Mouse (Mus musculus) embryonic facial prominence, embryonic 10.5 days (tissue): ENCODE data around the gene Plb1. TPM values are rescaled to one million over a fixed set of nuclear protein-coding genes. Genes with fewer than 3 reads are reported as not detected.

Experiments used
- DNase-seq: peaks from one replicate; pipeline ENCODE4 v3.0.0-alpha.2; 2017; ENCODE audit warnings: low spot score
- H3K27ac ChIP-seq: fragments of 300-500 bp; sonication (generic); replicated peaks from 2 replicates; pipeline ENCODE4 v1.5.1; 2016; ENCODE audit warnings: mild to moderate bottlenecking
- H3K27me3 ChIP-seq: fragments of 300-500 bp; sonication (generic); replicated peaks from 2 replicates; pipeline ENCODE4 v1.6.1; 2016; ENCODE audit warnings: low read depth, mild to moderate bottlenecking; ENCODE audit not compliant: poor library complexity, severe bottlenecking
- H3K36me3 ChIP-seq: fragments of 300-500 bp; sonication (generic); replicated peaks from 2 replicates; pipeline ENCODE4 v1.6.1; 2016; ENCODE audit warnings: mild to moderate bottlenecking, moderate library complexity
- H3K4me1 ChIP-seq: fragments of 300-500 bp; sonication (generic); 2 replicates; pipeline ENCODE4 v1.6.1; 2016
- H3K4me3 ChIP-seq: fragments of 300-500 bp; sonication (generic); 2 replicates; pipeline ENCODE4 v1.5.1; 2016; ENCODE audit warnings: mild to moderate bottlenecking, moderate library complexity
- H3K9me3 ChIP-seq: fragments of 300-500 bp; sonication (generic); 2 replicates; pipeline ENCODE4 v1.6.1; 2016; ENCODE audit warnings: mild to moderate bottlenecking
- WGBS: fragments of 180-500 bp; shearing (Covaris S2); methylation state at CpG from one replicate; pipeline ENCODE4 v1.1.7; 2016; 5-methylcytosine and 5-hydroxymethylcytosine counted together
- polyA plus RNA-seq: library from polyadenylated mRNA; unstranded; fragments of >200 nt; fragmentation: Nextera tagmentation; extraction: Ambion mirVana; gene quantifications from 2 replicates; pipeline ENCODE4 v1.2.1, GENCODE M21; 2016

The Plb1 gene
- polyA plus RNA-seq, 1 experiment from 2014 or later: 0.06 TPM

DNA sequence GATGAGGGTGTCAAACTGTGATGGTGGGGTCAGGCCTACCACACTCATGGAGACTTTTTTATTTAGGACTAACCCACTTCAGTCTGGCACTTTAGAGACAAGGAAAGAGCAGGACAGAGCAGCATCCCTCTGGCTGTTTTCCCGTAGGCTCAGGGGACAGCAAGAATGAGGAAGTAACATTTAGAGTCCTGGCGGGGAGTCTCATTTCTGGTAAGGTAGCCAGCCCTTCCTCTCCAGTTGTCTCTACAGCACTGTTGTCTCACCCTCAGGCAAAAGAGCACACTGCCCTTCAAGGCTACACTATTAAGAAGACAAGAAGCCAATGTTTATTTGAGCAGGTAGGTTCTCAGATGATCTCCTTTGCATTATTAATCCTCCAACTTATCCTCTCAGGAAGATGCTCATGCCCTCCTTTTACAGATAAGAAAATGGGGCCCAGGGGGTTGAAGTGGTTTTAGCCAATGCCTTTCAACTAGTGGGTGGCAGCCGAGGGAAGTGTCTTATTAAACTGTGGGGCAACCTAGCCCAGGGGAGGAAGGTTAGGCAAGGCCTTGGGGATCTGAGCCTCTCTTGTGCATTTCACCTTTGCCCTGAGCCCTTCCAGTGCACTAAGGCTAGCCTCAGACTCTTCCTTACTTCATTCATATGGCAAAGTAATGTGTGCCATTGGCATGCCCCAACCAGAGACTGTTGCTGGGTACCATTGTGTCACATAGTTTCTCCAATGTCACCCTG lies 178.6 kb downstream of the Plb1 start:
- no peaks in the 10 kb centered on the region for H3K36me3 ChIP-seq
- H3K4me3 ChIP-seq: no peak overlapping the region
- H3K4me1 ChIP-seq: peaks cover 25% of the 10 kb centered on the region
- H3K27ac ChIP-seq: no peak overlapping the region
- no peaks in the 10 kb centered on the region for H3K9me3 ChIP-seq
- H3K27me3 ChIP-seq: no peaks in the 10 kb centered on the region
- no peak for DNase-seq
- 59% methylated on average over 3 of the region's 3 CpGs for WGBS

DNA sequence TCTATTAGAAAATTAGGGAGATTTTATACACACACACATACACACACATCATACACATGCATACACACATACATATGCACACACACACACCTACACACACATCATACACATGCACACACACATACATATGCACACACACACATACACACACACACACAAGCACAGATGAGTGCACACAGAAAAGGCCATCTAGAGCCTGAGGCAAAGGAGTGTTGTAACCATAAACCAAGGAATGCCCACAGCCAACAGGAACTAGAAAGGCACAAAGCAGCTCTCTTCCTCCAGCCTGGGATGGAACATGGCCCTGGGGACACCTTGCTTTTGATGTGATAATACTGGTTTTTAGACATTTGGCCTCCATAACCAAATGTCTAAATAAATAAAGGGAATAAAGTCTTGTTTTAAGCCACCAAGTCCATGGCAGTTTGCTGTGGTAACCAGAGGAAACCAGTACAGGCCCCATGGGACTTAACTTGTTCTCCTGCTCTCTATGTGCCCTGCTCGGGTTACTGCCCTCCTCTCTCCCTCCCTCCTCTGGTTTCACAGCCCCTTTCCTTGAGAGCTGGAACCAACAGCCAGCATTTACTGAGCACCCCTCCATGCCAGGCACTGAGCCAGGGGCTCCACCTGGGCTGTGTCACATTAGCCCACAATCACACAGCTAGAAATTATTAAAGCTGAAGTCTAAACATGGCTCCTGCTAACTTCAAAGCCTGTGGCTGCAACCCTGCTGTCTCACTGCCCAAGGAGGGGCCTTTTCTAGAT lies 179.9 kb downstream of the Plb1 start:
- Histone ChIP-seq H3K4me1 (peaks cover 29% of the 10 kb centered on the region), H3K9me3 (no peaks in the 10 kb centered on the region), H3K36me3 (no peaks in the 10 kb centered on the region), H3K4me3 (no peak overlapping the region), H3K27me3 (no peaks in the 10 kb centered on the region), H3K27ac (peak overlapping the region; percentile 75)
- WGBS: 8% methylated on average over 1 of the region's 1 CpGs
- peak; percentile 69 for DNase-seq

DNA sequence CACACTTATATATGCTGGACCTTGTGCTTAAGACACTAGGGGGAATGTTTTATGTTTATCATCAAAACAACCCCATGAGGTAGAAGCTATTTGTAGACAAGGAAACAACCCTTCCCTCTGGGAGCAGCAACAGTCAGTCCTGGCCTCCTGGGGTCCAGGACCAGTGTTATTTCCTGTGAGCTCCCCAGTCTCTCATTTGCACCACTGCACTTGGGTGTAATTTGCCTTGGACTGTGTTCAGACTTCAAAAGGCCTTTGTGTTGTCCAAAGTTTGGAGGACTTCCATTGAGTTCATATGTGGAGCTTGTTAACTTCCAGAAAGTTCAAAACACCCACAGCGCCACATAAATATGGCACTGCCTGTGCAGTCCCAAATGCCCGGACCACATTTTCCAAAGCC lies 180.6 kb downstream of the Plb1 start:
- H3K4me1 ChIP-seq: peaks cover 29% of the 10 kb centered on the region
- H3K9me3 ChIP-seq: no peaks in the 10 kb centered on the region
- no peak for DNase-seq
- no peaks in the 10 kb centered on the region for H3K27me3 ChIP-seq
- WGBS: 69% methylated on average over 2 of the region's 2 CpGs
- no peak overlapping the region for H3K4me3 ChIP-seq
- H3K36me3 ChIP-seq: no peaks in the 10 kb centered on the region
- peak overlapping the region; percentile 75 for H3K27ac ChIP-seq

DNA sequence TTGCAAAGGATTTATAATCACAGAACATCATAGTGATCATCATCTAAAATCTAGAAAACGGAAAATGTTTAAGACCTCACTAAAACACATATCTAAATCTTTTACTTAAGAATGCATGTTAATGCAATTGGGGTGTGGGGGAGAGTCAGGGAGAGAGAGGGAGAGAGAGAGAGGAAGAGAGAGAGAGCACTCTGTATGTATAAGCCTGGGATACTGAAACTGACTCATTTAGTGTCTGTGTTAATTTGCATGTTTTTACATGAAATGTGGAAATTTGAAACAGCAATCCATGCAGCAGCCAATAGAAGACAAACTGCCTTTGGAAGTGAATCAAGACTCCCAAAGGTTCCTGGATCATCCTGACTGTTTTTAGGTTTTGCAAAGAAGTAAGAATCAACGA lies 181.1 kb downstream of the Plb1 start:
- H3K4me1 ChIP-seq: peaks cover 29% of the 10 kb centered on the region
- 74% methylated on average over 2 of the region's 2 CpGs for WGBS
- no peak overlapping the region for H3K4me3 ChIP-seq
- DNase-seq: no peak
- H3K9me3 ChIP-seq: no peaks in the 10 kb centered on the region
- no peaks in the 10 kb centered on the region for H3K36me3 ChIP-seq
- no peak overlapping the region for H3K27ac ChIP-seq
- no peaks in the 10 kb centered on the region for H3K27me3 ChIP-seq

DNA sequence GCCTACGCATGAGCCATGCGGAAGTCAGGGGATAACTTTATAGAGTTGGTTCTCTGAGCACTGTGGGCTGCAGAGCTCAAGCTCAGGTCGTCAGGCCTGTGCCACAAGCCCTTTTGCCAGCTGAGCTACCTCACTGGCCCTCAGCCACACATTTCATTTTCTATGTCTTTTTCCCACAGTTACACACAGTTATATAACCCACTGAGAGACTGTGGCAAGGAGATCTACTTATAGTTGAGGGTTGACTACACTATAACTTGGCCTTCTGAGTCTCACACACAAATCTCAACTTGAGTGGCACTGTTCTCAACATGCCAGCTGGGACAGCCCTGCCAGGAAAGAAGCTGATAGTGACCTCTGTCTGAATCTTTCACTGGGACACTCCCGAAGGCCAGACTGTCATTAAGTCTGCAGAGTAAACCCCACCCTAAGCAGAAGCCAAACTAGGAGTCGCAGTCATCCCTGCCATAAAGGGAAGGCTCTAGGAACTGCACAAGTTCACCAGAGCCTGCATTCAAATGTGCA lies 182.0 kb downstream of the Plb1 start:
- Histone ChIP-seq H3K36me3 (no peaks in the 10 kb centered on the region), H3K4me1 (peaks cover 29% of the 10 kb centered on the region), H3K4me3 (no peak overlapping the region), H3K27me3 (no peaks in the 10 kb centered on the region), H3K27ac (no peak overlapping the region), H3K9me3 (no peaks in the 10 kb centered on the region)
- no peak for DNase-seq
- 86% methylated on average over 5 of the region's 5 CpGs for WGBS

DNA sequence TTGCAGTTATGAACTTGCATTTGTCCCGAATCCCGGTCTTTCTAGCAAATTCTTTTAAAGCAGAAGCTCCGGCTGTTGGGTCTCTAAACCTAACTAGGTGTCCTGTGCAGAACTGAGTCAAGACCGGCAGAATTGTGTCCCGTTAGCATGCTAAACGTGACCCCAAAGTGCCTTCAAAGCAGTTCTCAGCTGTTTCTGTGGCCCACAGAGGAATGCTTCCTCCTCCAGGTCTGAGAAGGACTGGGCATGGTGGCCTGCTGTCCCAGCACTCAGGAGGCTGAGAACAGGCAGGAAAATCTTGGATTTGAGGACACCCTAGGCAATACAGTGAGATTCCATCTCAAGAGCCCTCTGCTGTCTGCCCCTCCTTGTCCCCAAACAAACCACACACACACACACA lies 183.0 kb downstream of the Plb1 start:
- Histone ChIP-seq H3K4me3 (no peak overlapping the region), H3K9me3 (no peaks in the 10 kb centered on the region), H3K4me1 (peaks cover 29% of the 10 kb centered on the region), H3K27ac (no peak overlapping the region), H3K36me3 (no peaks in the 10 kb centered on the region), H3K27me3 (no peaks in the 10 kb centered on the region)
- no peak for DNase-seq
- 86% methylated on average over 6 of the region's 6 CpGs for WGBS

Other genes with a start within 250 kb of the Plb1 start
- 0.50 and 0.67 TPM in 2 replicates for gene Fosl2, start 96.9 kb upstream of the Plb1 start, polyA plus RNA-seq
- 217 and 227 TPM in 2 replicates for gene Ppp1cb, start 226.1 kb downstream of the Plb1 start, polyA plus RNA-seq